Mouse (Mus musculus): ENCODE measurements at regions not wholly inside any gene's neighbourhood (a gene's known extent, or its start where the extent isn't known, plus 50 kb on each side); places are given as distances from the start of the nearest gene placed in this dataset.
A peak's percentile ranks its signal among the peaks of the same experiment; 100 is the strongest.

DNA sequence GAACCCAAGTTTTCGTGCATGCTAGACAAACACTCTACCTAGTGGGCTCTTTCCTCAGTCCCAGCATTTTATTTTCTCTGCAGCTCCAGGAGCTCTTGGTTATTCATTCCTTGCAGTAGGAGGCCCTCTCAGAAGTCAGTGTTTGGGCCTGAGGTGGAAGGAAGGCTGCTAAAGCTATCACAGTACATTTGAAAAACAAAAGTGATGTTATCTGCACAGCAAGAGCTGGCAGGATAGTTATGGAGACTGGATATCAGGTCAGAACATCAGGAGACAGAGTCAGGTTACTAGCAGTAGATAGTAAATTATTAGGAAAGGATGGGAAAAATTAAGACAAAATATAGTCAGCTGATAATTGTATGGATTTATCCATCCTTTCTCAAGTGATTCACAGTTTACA is 152.2 kb downstream of the Mtx2 start:
- no peak for DNase-seq (ENCODE audit: low spot score)

DNA sequence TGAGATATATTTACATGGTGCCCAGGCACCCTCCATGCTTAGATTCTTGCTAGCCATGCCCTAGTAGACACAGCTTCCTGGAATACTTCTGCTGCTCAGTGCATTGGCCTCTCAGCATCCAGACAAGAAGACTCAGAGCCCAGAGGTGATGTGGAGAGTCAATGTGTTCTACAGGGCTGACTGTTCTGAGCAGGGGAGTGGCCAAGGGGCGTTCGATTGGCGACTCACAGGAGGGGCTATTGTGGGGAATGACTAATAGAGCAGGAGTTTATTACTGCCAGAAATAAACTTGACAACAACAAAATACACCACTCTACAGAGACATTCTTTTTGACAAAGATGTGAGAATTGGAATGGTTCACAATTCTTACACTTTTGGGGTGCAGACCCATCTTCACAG is 156.3 kb downstream of the Mtx2 start:
- DNase-seq (ENCODE audit: low spot score) = no peak

DNA sequence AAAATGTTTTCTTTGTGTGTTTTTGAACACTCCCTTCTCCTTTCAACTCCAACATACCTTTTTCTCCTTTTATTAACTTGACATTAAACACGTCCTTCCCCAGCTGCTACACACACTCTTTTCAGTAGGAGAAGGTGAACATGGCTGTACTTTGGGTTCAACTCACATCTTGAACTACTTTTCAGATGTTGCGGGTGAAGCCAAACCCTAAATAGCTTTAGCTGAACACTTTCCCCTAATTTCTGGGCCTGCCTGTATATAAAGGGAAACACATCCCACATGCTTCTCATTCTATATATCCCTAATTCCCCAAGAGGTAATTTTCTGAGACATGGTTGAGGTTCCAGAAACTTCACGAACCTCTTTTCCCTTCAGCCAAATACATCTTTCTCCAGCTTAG is 168.2 kb downstream of the Mtx2 start:
- no peak for DNase-seq (ENCODE audit: low spot score)

DNA sequence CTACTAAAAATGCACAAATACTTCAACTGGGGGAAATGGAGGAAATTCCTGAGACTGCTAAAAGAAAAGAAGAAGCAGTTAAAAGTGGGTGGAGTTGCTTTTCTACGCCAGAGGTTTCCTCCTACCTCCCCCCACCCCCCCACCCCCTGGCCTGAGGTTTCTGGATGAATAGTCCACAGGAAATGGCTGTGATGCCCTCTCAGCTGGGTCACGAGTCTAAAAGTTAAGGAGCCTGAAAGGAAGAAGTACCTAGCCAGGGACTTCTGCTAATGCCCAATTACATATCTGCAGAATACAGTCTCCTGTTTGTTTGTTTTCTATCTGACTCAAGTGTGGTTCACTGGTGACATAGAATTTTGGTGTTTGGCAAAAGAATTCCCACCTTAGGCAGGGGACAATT is 169.4 kb downstream of the Mtx2 start:
- DNase-seq (ENCODE audit: low spot score) = no peak

DNA sequence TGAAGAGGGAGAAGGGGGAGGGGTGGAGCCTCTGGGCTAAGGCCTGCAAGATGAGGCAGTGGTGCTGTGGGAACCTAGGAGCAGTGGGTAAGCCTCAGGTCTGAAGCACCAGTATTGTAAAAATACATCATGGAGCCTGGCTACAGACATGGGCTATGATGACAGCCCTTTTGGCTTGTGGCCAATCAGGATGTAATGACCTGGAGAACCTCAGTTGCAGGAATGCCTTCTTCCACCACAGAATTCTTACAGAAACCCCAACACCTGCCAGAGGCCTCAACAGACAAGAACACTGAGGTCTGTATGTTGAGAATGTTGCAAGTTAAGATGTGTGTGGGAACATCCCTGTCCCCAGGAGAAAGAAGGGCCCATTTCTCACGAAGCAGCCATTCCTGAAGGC is 172.1 kb downstream of the Mtx2 start:
- no peak for DNase-seq (ENCODE audit: low spot score)

DNA sequence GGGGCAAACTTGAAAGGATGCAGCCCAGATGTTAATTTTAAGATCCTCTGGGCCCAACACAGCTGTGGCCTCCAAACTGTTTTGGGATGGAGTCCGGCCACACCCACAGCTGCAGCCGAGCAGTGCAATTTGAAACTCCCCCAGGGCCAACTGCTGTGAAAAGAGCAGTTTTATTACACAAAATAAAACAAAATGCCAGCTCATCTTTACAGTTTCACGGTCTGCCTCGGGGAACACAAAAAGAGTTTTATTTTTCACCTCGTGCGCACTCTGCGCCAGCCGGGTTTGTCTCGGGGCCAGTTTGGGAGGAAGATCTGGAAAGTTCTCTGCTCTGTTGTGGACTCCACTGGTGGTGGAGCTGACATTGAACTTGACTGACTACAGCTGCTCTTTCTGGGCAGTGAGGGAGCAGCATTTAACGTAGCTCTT is 174.8 kb downstream of the Mtx2 start:
- DNase-seq (ENCODE audit: low spot score) = no peak

DNA sequence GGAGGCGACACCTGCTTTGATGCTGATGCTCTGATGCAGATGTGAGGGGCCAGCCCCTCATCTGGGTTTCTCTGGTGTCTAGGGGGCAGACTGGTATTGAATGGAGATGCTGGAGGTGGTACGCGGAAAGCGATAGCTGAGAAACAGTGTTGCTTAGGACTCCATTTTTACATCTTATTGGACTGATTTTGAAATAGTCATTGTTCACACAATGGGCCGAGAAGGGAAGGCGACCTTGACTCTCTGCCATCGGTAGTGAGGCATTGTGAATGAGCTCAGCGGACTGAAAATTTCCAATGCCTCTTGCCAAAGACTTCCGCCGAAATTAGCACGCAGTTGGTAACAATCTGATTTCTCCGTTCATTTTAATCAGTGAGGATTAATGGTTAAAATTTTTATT is 177.0 kb downstream of the Mtx2 start:
- no peak for DNase-seq (ENCODE audit: low spot score)

DNA sequence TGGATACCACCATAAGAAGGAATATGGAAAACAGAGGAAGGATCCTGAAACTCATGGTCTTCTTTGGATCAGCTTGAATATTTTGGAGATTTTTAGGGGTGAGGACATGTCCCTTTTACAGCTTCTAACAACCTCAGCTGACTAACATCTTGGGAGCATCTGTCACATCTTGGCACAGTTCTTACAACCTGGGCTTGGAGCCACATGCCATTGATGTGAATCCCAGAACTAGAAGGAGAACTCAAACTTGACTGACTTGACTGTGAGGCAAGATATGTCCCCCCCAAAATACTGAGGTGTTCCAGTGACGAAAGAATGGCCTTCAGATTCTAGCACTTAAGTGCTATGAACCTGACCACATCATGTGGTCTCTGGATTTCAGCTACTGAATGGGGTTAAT is 182.5 kb downstream of the Mtx2 start:
- no peak for DNase-seq (ENCODE audit: low spot score)

DNA sequence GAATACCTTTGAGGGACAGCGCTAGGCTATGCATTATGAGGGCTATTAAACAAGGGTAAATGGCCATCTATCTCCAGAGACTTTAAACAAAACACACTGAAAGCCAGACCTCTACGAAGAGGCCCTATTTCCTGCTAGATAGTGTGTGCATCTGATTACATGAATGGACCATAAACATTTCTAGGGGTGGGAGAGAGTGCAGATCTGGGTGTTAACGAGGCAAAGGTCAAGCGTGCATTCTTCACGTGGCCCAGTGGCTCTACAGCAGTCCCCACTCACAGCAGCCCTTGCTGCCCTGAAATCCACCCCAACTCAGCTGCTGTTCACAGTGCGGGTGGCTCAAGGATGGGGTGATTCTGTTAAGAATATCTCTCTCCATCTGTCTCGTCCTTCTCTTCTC is 185.0 kb downstream of the Mtx2 start:
- no peak for DNase-seq (ENCODE audit: low spot score)

DNA sequence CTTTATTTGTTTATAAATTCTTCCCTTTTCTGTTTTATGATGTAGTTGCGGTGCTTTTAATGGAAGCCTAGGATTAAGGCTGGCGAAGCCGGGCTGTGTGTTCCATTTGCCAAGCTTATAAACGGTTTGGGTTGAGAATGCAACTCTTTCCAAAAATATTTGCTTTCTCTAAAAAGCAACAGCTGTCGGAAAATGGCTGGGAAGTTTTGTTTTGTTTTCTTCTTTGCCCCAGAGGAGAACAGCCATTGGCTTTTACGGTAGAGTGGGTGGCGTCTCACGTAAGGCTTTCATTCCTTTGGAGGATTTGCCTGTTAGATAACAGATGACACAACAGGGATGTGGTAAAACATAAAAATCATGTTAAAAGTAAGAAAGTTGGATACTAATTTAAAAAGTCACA is 186.4 kb downstream of the Mtx2 start:
- DNase-seq (ENCODE audit: low spot score) = no peak

DNA sequence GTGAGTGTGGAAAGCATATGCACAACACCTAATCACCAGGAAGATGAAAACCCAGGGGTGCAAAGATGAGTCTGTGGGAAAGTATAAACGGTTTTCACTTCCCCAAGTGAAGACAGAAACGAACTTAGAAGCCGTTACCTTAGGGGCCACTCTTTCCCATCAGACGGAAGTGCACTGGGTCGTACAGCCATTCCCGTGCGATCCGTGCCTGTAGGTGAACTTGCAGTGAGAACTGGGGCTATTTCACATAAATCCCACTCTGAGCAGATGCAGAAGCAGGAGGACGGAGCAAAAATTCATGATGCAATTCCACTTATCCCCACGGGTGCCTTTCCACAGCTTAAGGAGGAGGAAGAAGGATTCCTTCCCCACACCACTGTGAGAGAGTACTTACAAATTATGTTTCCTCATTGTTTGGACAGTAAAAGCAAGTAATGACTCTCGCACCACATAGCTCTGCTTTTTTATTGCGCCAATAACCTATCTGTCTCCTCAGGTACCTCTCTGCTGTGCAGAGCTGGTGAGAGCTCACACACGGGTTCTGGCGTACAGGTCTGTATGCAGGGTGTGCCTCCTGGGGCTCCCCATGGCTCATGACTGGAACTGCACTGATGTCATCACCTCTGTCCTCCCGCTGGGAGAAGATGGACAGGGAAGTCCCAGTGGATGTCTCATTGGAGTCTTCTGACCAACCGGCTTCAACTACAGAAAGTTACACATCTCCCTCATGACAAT is 189.6 kb downstream of the Mtx2 start:
- DNase-seq (ENCODE audit: low spot score) = no peak

DNA sequence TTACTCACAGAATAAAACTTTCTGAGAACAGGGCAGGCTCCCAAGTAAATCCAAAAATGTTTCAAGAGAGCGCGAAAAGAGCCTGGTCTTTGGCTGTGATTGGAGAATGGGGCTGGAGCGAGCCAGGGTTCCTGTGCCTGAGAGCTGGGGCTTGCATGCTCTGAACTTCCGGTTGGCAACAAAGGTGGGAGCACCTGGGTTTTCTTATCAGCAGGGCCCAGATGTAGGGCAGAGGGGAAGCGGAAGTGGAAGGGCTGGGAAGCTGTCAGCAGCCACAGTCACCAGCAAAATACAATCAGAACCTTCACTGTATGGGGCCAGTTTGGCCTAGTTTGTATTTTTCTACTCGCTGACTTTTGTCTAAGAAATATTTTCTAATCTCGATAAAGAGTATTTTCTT is 193.9 kb downstream of the Mtx2 start:
- no peak for DNase-seq (ENCODE audit: low spot score)

DNA sequence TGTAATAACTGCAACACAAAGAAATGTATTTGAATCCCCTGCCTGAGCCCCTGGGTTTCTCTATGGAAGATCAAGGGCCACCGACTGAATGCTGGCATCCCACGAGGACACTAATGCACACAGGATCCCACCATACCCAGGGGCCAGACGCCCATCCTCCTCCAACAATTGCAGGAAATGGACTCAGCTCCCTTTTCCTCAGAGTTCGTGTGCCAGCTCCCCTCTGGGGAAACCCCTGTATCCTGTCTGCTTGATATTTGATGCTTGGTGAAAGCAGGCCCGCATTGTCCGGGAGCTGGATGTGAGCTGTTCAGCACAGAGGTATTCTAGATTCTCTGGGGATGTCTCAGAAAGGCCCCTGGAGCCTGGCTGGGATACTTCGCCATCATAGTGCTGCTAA is 196.0 kb downstream of the Mtx2 start:
- DNase-seq (ENCODE audit: low spot score) = no peak

DNA sequence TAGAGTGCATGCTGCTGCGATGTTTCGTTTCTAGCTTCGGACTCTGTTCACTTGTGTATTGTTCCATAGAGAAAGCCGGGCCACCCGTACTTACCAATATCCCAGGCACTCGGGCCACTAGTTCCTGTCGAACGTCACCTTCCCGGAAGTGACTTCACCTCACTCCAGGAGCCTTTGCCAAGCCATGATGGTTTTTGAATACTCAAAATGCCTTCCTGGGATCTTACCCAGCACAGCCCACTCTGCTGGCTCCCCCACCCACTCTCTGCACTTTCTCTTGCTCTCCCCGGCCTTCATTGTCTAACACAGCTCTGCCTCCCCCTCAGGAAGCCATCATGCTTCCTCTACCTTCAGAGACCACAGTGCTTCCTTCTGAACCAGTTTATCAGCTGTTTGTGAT is 202.5 kb downstream of the Mtx2 start:
- DNase-seq (ENCODE audit: low spot score) = no peak

DNA sequence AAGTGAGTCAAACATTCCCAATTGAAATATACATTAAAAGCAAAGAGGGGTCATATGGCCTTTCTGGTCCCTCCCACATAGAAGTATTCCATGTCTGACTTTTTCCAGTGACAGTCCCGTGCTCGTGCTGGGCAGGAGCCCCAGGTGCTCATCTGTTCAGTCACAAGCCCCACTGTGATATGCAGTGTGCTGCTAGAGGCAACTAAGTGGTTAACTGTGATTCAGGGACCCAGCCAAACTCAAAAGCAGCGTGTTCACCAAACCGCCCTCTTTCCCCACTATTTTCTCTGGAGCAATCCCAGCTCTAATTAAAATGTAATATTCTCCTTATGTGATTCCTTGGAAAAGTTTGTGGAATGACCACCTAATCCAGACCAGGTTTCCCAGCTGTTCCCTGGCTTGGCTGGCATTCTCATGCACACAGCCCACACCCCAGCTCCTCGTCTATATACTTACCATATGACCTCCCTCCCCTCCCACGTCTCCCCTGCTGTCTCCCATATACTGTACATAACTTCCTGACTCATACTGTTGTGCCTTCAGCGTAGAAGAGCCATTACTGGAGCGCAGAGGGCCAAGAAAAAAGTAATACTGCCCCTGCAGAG is 203.6 kb downstream of the Mtx2 start:
- DNase-seq (ENCODE audit: low spot score) = no peak

DNA sequence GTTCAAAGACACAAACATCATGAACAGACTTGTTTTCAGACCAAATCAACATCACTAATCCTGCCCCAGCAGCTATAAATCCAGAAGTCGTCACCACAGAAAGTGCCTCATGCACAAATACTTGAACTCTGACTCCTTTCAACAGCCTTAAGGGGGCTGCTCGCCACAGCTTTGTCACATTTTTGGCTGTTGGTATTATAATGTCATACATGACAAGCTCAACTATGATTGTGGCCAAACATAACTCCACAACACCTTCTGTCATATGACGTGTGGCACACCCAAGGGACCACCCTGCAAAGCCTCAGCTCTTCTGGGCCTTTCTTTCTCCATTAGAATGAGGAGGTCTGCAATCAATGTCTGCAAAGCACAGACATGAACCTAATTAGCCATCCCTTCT is 209.1 kb downstream of the Mtx2 start:
- DNase-seq (ENCODE audit: low spot score) = no peak

DNA sequence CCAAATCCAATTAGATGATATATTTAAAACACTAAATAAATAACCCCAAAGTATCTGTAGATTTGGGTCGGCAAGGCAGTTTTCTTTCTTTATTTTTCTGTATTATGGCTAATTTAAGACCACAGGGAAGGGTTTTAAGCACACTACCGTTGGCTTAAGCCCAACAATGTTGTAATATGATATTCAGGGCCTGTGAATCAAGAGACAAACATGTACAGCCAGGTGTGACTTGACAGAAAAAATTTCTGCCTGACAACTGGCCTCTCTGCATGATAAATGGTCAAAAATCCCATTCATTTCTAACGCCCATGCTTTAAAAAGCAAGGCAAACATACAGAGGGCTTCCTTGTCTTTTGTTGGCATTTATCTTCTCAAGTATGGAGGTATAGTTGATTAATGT is 213.5 kb downstream of the Mtx2 start:
- DNase-seq (ENCODE audit: low spot score) = no peak

DNA sequence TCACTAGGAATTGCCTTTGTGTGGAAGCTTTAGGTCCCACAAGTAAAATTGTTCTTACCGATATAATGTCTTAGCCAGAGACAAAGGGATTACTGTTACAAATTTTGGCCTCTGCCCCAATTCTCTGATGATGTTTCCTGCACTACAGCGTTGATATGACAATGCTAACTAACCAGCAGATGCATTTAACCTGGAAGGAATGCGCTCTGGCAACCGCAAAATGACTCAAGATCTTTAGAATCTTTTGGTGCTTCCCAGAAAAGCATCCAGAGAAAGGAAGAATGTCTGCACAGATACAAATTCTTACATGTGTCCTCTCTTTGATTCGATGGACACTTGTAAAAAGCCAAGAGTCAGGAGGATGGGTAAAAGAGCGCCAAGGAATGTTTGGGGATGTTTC is 221.3 kb downstream of the Mtx2 start:
- DNase-seq (ENCODE audit: low spot score) = no peak

DNA sequence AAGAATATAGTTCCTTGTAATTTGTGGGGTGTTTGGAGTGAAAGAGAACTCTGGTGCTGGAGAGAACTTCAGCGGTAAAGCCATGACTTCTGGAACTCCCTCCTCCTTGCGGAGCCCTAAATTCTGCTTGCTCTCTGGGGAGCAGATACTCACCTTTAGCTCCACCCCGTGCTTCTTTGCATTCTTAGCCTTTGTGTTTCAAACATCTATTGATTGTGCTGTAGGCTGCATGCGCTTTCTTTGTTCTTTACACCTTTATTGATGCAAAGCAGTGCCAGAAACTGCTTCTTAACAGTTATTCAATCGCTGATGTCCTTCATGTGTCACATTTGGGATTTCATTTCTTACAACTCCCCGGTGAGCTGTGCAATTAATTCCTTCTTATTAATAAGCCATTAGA is 222.5 kb downstream of the Mtx2 start:
- DNase-seq (ENCODE audit: low spot score) = no peak

DNA sequence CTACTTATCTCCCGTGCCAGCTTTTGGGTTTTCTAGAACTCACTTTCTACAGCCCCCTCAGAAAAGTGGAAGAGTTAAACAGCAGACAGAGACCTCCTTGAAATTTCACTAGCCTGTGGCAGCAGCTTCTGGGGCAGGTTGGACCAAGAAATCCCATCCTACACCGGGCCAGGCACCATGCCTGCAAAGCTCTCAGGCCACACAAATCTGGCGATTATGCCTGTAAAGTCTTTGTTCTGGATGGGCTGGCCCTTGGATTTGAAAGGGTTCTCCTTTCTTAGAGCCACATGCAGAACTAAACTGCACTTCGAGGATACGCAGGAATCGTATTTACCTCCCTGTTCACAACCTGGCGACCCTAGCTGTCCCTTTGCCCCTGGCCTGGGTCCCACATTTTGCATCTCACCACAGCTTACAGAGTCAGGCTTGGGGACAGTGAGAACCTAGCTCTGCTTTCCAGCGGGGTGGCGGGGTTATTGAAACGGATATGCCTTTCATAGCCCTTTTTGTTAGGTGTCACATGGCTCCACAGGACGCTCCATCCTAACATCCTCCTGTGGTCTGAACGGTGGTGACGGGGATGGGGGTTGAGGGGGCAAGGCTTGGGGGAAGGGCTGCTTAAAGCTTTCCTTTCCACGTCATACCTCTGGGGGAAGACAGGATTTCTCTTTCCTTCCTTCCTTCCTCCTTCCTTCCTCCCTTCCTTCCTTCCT is 229.0 kb downstream of the Mtx2 start:
- no peak for DNase-seq (ENCODE audit: low spot score)

DNA sequence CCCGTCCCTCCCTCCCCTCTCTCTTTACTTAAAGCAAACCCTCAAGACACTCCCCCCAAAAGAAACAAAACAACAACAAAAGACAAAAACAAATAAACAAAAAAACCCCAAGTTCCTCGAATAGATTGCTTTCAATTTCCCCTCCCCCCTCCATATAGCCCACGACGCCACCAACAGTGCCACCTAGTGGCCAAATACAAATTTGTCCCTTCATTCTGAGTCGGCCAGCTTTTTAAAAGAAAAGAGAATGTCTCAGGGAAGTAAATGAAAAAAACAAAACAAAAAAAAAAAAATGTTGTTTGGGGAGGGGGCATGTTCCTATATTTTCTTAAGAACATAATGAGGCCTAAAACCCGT is 229.6 kb downstream of the Mtx2 start:
- peak; percentile 38 for DNase-seq (ENCODE audit: low spot score)

DNA sequence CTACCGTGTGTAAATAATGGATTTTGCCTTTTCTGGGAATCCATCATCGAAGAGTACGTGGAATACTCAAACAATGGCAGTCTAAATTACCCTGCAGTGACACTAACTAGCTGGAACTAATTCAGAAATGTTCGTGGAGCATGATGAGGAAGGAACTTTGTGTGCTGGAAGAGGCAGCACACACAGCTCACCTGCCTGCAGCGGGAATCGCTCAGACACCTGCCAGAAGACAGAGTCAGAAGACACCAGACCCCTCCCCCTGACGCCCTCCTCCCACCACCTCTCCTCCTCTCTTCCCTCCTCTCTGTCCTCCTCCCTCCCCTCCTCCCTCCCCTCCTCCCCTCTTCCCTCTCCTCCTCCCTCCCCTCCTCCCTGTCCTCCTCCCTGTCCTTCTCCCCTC is 235.4 kb downstream of the Mtx2 start:
- no peak for DNase-seq (ENCODE audit: low spot score)

DNA sequence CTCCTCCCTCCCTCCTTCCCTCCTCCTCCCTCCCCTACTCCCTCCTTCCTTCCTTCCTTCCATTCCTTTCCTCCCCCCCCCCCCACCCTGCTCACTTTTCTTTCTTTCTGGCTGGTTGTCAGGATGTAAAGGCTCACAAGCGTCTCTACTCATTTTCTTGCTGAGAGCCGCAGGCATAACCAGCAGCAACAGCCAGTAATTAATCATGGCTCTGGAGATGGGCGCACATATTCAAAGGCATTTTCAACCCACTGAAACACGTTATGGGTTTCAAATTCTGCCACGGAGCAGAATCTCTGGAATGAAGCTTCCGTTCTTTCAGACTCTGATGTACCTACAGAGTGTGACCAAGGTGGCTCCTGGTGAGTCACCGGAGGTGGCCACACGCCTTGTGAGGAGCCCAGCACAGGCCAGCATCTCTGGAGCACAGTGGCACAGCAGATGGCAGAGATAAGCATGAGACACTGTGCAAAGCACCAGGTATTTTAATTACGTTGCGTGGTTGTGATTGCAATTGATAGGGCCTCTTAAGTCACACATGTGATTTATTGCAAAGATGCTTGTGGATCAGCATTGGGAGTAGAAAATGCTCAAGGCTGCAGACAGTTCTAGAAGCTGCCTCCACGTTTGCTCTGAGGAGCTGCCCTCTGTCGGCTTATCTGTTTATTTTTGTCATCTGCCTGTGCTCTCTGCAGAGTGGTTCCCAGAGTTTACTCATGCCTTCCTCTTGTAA is 236.0 kb downstream of the Mtx2 start:
- DNase-seq (ENCODE audit: low spot score) = no peak
